Mouse (Mus musculus) left cerebral cortex, adult 2 months (tissue): ENCODE data around the gene Hcrtr2. TPM values are rescaled to one million over a fixed set of nuclear protein-coding genes. Genes with fewer than 3 reads are reported as not detected.

Experiments
- DNase-seq, 2 experiments: peaks; one replicate each; pipeline ENCODE4 v3.0.0; 2021 to 2022; ENCODE audit warnings: low spot score in 2 of 2, mixed read lengths in 1 of 2; ENCODE audit errors: extremely low spot score in 1 of 2
- H3K27ac ChIP-seq: fragments of 200-600 bp; 2 replicates; pipeline ENCODE4 v1.8.1; 2022
- H3K4me3 ChIP-seq: fragments of 200-600 bp; 2 replicates; pipeline ENCODE4 v1.8.1; 2022
- CTCF ChIP-seq: fragments of 200-600 bp; IDR thresholded peaks from 2 replicates; pipeline ENCODE4 v1.8.1; 2022; ENCODE audit warnings: antibody characterized with exemption, mild to moderate bottlenecking, moderate library complexity
- intact Hi-C: fragments of 180-260 bp; cut with DNase I; formaldehyde crosslinking; loops from one replicate; pipeline ENCODE4 v1.15.1; 2025
- total RNA-seq, 2 experiments: library from RNA; stranded (reverse); gene quantifications; 2 replicates each; pipeline ENCODE4 v1.2.3; 2021

Hcrtr2 gene
- total RNA-seq, 2 experiments from 2014 or later = 2.5 to 2.9 TPM

DNA sequence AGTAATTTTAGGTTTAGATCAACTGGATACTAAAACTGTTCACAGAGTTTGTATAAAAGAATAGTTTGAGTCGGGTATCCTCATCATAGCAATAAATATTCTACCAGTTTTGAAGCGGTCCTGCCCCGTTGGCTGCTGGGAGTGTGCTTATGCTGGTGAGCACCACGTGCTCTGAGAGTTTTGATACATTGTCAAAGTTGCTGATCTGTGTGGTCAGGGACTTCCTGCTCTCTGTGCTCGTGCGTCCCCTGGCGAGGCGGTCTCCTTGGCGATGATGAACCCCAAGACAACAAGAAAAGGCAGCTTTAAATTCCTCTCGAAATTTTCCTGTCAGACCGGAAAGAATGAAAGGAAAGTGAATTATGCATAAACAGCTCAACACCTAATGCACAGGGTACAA is 93.3 kb downstream of the Hcrtr2 start:
- H3K27ac ChIP-seq = no peak overlapping the region
- intact Hi-C loops = loop anchor here (5.0 kb wide), 1 partner anchor 93 kb away; no protein-coding TSS in a partner anchor
- no peak overlapping the region for H3K4me3 ChIP-seq
- TF ChIP-seq CTCF = no peak
- DNase-seq = no peak

DNA sequence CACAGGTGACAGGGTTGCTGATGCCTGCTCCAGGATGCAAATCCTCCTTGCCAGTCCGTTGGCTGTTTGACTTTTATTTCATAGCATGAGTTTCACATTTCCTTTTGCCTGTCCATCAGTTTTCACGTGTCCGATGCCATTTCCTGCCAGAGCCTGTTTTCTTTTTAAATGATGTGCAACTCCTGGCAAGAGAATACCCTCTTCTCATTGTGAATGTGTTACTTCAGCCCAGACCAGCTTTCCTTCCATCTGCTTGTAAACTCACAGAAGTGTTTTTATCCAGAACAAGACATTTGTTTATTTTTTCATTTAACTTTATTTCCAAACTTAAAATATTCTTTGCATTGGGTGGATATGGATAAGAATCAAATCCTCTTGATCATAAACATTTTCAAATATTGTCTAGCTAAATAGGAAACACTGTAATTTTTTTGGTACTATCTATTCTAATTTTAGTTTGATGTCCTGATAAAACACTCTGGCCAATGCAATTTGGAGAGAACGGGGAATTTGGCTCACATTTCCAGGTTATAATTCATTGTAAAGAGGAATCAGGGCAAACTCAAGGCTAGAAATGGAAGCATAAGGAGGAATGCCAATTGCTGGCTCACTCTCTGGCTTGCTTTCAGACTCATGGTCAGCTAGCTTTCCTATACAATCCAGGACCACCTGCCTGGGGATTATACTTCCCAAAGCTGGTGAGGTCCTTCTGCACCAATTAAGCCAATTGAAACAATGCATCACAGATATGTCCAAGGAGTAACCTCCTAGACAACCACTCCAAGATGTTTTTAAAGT is 106.3 kb downstream of the Hcrtr2 start:
- DNase-seq = no peak
- intact Hi-C loops = no loop called here
- no peak for TF ChIP-seq CTCF
- Histone ChIP-seq H3K4me3 (no peak overlapping the region), H3K27ac (no peak overlapping the region)

GRCm38 (mm10) chr9:76214678-76215077 is 109.0 kb downstream of the Hcrtr2 start:
- Histone ChIP-seq H3K27ac (no peak overlapping the region), H3K4me3 (no peak overlapping the region)
- DNase-seq = no peak
- TF ChIP-seq CTCF = no peak
- intact Hi-C loops = no loop called here

DNA sequence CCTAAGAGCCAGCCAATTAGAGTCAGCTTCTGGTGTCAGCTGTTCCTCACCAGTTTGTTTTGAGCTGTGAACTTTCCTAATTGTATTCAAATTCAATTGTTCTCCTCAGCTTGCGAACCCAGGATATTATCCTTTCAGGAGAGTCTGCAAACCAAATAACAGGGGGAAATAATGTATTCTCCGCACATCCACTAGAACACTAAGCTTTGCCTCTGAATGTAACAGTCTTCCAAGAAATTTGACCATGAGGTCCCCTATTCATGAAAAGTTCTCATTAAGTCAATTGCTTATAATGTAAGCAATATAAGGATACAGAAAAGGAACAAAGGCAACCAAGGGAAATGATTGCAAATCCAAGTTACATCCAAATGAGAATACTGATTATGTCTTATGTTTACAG is 110.1 kb downstream of the Hcrtr2 start, which contains the start of gene Gfral:
TSS of gene Gfral (minus strand) at position 101 of the 400 bp plus-strand sequence.
- intact Hi-C loops = no loop called here
- H3K4me3 ChIP-seq = no peak within 1 kb of the TSS

DNA sequence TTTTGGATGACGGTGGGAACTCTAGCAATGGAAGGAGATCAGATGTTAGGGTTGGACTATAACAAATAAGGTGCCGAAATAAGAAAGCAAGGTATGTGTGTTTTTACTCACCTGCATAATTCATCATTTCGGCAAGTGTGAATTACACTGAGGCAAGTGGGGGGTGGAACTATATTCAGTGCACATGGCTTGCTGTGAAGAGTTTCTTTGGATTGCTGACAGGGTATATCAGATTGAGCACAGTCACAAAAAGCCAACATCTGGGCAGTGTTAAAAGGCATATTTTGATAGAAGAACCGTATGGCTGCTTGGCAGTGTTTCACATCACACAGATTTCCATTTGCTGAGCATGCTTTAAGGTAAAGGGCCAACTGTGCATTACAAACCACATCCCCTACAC is 126.7 kb downstream of the Hcrtr2 start:
- H3K4me3 ChIP-seq = no peak overlapping the region
- no peak for TF ChIP-seq CTCF
- no peak for DNase-seq
- intact Hi-C loops = no loop called here
- H3K27ac ChIP-seq = no peak overlapping the region

More for the DNA sequence above, 110.1 kb downstream of the Hcrtr2 start, which contains the start of gene Gfral:
- no peak for DNase-seq
- no peak within 1 kb of the TSS for H3K27ac ChIP-seq
- no peak for TF ChIP-seq CTCF

DNA sequence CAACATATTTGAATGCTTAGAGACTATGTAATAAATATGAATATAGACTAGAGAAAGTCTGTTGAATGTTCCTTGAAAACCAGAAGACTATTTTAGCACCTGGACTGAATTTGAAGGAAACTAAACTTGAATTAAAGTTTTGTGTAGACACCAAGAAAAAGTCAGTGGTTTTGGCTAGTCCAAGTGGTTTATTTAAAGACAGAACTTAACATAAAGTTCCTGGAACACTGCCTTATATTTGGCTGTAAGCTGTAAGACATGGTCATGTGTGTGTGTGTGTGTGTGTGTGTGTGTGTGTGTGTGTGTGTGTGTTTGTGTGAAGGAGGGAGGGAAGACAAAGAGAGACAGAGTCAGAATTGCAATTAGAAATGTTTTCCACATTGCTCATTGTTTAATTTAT is 144.4 kb downstream of the Hcrtr2 start:
- TF ChIP-seq CTCF = no peak
- intact Hi-C loops = no loop called here
- DNase-seq = no peak

More for the DNA sequence above, 144.4 kb downstream of the Hcrtr2 start:
- Histone ChIP-seq H3K4me3 (no peak overlapping the region), H3K27ac (no peak overlapping the region)

Other genes with a start within 250 kb of the Hcrtr2 start
- not detected for gene Gfral, start 110.2 kb downstream of the Hcrtr2 start, total RNA-seq
- gene Fam83b, start 243.3 kb upstream of the Hcrtr2 start, total RNA-seq = not detected